Mouse (Mus musculus) layer of hippocampus, adult 9-11 months (tissue): ENCODE measurements around the gene Abcb6.

ENCODE experiments used
- DNase-seq: peaks from one replicate; pipeline ENCODE4 v3.0.0; 2022

Gene Abcb6

DNA sequence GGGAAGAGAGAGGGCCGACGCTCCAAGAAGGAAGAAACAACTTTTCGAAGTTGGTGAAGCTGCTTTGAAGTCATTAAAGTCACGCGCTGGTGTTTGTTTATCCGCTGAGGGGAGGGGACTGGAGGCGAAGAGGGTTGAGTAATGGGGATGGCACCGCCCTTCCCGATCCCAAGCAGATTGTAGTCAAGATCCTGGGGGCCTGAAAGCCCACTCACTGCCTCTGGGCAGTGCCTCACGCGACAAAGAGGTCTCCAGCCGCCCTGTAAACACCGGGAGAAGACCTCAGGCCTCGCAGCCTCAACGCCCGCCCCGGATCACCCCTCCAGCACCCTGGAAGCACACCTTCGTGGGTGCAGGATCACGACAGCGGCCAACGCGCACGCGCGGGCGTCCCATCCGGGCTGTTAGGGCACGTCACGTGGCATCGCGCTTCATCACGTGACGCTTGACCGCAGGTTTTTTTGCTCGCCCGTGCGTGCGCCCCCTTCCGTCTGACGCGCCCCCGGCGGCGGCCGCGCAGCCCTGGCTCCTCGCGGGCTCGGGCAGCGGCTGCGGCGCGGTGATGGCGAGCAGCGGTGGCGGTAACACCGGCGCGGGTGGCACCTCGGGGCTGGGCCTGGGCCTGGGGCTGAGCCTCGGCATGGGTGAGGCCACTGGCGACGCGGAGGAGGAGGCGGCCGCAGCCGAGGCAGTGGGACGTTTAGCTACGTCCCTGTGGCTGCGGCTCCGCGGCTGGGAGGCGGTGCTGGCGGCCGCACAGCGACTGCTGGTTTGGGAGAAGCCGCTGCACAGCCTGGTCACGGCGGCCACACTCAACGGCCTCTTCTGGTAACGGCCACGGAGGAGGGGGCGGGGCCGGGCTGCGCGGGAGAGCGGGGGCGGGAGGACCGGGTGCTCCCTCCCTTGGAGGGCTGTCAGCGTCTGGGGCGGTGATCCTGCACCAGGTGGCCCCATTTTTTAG is 37.6 kb downstream of the Abcb6 start, which contains the start of the genes Cnppd1 and Retreg2:
TSS of gene Cnppd1 (minus strand) at position 411 of the 961 bp plus-strand sequence.
TSS of gene Retreg2 (plus strand) at position 478 of the 961 bp plus-strand sequence.
- peak; percentile 95 for DNase-seq

DNA sequence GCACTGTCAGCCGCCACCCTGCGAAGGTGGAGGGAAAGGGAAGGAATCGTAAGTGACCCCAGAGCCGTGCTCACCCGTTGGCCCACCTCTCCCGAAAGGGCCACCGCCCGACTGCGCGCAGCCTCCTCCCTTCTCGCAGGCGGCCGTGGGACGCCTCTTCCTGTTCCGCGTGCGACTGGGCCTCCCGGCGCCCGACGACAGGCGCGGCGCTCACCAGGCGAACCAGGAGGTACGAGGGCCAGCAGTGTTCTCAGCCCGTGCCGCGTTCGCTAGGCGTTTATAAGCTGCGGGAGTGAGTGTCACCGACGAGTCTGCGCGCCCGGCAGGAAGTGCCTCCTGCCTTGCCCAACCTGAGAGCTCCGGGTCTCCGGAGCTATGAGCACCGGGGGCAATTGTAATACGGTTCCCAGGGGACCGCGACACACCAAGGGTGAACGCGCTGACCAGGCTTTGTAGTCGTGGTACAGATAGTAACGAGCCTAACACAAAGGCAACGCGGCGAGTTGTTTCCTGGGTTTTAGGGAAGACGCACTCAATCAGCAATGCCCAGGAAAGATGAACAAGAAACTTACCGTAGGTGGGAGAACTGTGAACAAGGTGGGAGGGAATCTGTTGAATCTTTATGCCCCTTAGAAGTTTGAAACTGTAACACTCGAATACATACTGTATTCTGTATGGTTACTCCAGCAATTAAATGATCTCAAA is 38.6 kb downstream of the Abcb6 start:
- DNase-seq: peak; percentile 56

GRCm38 (mm10) chr1:75140601-75141190 is 39.5 kb downstream of the Abcb6 start:
- no peak for DNase-seq

GRCm38 (mm10) chr1:75138448-75138847 is 41.7 kb downstream of the Abcb6 start:
- no peak for DNase-seq

DNA sequence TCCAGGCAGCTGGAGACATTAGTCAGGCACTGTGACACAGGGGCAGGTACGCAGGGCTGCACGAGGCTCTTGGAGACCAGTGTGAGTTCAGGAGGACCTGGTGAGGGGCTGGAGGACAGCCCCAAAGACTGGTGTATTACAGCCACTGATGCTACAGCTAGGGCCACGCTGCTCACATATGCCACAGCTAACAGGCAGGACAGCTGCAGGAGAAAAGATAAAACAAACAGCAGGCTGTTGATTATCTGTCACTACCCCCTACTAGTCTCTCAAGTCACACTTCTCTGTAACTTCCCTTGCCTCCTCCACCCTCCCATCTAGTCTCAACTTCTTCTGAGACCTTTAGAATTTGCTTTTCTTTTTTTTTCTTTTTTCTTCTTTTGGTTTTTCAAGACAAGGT is 43.5 kb downstream of the Abcb6 start:
- DNase-seq: no peak

- DNase-seq: no peak
Measured at GRCm38 (mm10) chr1:75136293-75136692, 43.9 kb downstream of the Abcb6 start.

DNA sequence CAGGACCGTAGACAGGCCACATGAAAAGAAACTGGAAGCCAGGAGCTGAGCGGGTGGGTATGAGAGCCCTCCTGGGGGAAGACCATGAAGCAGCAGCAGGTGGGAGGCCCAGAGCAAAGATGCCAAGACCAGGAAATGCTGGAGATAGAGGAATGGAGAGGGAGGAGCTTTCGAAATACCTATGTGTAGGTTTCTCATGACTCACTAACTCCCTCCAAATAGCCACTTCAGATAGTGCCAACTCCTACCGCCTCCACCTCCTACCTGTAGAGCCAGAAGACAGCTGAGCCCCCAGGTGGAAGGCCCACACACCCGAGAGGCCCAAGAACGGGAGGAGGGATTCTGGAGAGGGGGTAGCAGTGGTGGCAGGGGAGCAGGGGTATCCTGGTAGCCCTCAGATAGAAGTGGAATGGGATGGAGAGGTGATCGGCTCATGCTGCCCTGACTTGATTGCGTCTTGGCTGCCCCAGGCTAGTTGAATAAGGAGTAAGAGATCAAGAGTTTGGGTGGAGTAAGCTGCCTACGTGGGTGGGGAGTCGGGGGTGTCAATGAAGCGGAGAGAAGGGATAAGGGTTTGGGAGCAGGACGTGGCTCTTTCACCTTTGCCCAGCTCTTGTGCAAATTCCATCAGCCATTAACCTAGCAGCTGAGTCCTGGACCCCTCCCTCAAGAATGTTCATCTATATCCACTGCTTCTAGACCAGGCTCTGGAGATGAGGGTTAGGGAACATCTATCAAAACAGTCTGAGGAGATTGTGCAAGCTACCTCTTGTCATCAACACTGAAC is 46.6 kb downstream of the Abcb6 start, which contains the start of gene Slc23a3:
TSS of gene Slc23a3 (minus strand) at position 470 of the 787 bp plus-strand sequence.
- DNase-seq: no peak

- no peak for DNase-seq
Measured at GRCm38 (mm10) chr1:75128641-75129040, 51.6 kb downstream of the Abcb6 start.

DNA sequence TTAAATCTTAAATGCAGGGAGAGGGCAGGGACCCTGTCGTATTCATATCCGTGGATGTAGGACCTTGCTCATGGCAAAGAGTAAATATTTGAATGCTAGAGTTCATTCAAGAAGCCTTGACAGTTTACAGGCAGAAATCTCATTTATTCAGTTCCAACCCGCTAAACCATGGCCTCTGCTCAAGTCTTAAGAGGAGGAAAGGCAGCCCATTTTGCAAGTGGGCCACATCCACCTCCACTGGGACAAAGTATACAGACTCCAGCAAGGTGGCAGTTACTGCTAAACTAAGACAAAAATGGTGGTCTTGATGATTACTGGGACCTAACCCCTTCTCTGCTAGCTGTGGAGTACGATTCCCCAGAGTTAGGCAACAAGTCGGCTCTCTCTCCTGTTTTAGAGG is 54.8 kb downstream of the Abcb6 start:
- no peak for DNase-seq

- peak; percentile 93 for DNase-seq
Measured at GRCm38 (mm10) chr1:75124346-75125321, 55.6 kb downstream of the Abcb6 start, which contains the start of gene Nhej1. TSS of gene Nhej1 (minus strand) at chr1:75125200.

- DNase-seq: no peak
Measured at GRCm38 (mm10) chr1:75122211-75122610, 58.0 kb downstream of the Abcb6 start.
